Mouse (Mus musculus) forebrain, embryonic 13.5 days (tissue): ENCODE measurements at regions not wholly inside any gene's neighbourhood (a gene's known extent, or its start where the extent isn't known, plus 50 kb on each side); places are given as distances from the start of the nearest gene placed in this dataset.

Experiments used
- ATAC-seq: fragments of 200-750 bp; cut with Nextera tagmentation; 2 replicates; pipeline ENCODE4 v1.8.0; 2017
- H3K27ac ChIP-seq: fragments of 300-500 bp; sonication (generic); 2 replicates; pipeline ENCODE4 v1.5.1; 2015; ENCODE audit warnings: inconsistent platforms, mild to moderate bottlenecking, moderate library complexity
- H3K27me3 ChIP-seq: fragments of 300-500 bp; sonication (generic); 2 replicates; pipeline ENCODE4 v1.6.1; 2015; ENCODE audit warnings: mild to moderate bottlenecking, inconsistent platforms
- H3K36me3 ChIP-seq: fragments of 300-500 bp; sonication (generic); 2 replicates; pipeline ENCODE4 v1.6.1; 2015; ENCODE audit warnings: mild to moderate bottlenecking, inconsistent platforms; ENCODE audit not compliant: poor library complexity, severe bottlenecking
- H3K4me1 ChIP-seq: fragments of 300-500 bp; sonication (generic); 2 replicates; pipeline ENCODE4 v1.6.1; 2015; ENCODE audit warnings: inconsistent platforms
- H3K4me2 ChIP-seq: fragments of 300-500 bp; sonication (generic); 2 replicates; pipeline ENCODE4 v1.6.1; 2015; ENCODE audit warnings: inconsistent platforms, mild to moderate bottlenecking, moderate library complexity
- H3K4me3 ChIP-seq: fragments of 300-500 bp; sonication (generic); 2 replicates; pipeline ENCODE4 v1.5.1; 2015; ENCODE audit warnings: mild to moderate bottlenecking, inconsistent platforms
- H3K9ac ChIP-seq: fragments of 300-500 bp; sonication (generic); 2 replicates; pipeline ENCODE4 v1.6.1; 2015; ENCODE audit warnings: mild to moderate bottlenecking, inconsistent platforms
- H3K9me3 ChIP-seq: fragments of 300-500 bp; sonication (generic); replicated peaks from 2 replicates; pipeline ENCODE4 v1.6.1; 2016; ENCODE audit warnings: inconsistent platforms
- WGBS: fragments of 180-500 bp; shearing (Covaris S2); methylation state at CpG from one replicate; pipeline ENCODE4 v1.1.7; 2015; 5-methylcytosine and 5-hydroxymethylcytosine counted together

DNA sequence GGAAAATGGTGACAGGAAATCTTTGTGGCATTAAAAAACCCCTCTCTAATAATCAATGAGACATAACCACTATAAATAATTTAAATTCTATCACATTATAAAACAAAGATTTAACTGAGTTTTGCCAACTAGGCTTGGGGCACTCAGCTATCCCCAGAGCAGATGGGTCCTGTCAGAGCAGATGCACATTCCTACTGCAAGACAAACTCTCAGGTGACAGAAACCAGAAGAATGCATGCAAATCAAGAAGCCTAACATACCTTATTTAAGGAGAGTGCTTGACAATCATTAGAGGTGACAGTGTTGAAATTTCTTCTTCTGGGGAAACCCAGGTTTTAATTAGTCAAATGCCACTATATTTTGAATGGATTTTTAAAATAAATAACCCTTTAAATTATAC is 452.3 kb upstream of the Gm9747 start:
- Histone ChIP-seq H3K9me3 (no peaks in the 10 kb centered on the region), H3K36me3 (no peaks in the 10 kb centered on the region), H3K4me2 (no peak overlapping the region), H3K27ac (no peak overlapping the region), H3K27me3 (no peaks in the 10 kb centered on the region), H3K4me3 (no peak overlapping the region), H3K9ac (no peak overlapping the region), H3K4me1 (no peaks in the 10 kb centered on the region)
- 0 out of 2 replicates have a peak, but pooled peaks have one; percentile 27 for ATAC-seq

DNA sequence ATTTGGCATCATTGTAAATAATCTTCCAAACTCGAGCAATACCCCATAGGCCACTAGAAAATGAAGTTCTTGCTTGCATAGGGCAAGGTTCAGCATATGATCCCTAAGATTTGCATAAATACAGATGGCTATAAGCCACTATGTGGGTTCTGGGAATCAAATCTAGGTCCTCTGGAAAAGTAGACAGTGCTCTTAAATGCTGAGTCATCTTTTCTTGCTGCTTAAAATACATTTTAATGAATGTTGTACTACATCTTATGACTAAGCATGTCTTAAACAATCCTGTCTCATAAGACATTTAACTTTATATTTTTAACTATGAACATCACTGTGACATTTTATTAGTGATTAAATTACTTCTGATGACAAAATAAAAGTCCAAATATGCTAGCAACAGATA is 448.6 kb upstream of the Gm9747 start:
- WGBS = 59% methylated on average over 1 of the region's 1 CpGs
- Histone ChIP-seq H3K27ac (no peak overlapping the region), H3K36me3 (no peaks in the 10 kb centered on the region), H3K27me3 (no peaks in the 10 kb centered on the region), H3K4me2 (no peak overlapping the region), H3K4me3 (no peak overlapping the region), H3K4me1 (no peaks in the 10 kb centered on the region), H3K9ac (no peak overlapping the region), H3K9me3 (no peaks in the 10 kb centered on the region)
- ATAC-seq = no peak

GRCm38 (mm10) chr1:81794771-81795170 is 438.1 kb upstream of the Gm9747 start:
- H3K27me3 ChIP-seq = no peaks in the 10 kb centered on the region
- no peak for ATAC-seq
- no peaks in the 10 kb centered on the region for H3K4me1 ChIP-seq
- H3K9ac ChIP-seq = no peak overlapping the region
- H3K36me3 ChIP-seq = no peaks in the 10 kb centered on the region
- H3K27ac ChIP-seq = no peak overlapping the region
- no peak overlapping the region for H3K4me2 ChIP-seq
- 83% methylated on average over 2 of the region's 2 CpGs for WGBS
- H3K4me3 ChIP-seq = no peak overlapping the region
- H3K9me3 ChIP-seq = no peaks in the 10 kb centered on the region

DNA sequence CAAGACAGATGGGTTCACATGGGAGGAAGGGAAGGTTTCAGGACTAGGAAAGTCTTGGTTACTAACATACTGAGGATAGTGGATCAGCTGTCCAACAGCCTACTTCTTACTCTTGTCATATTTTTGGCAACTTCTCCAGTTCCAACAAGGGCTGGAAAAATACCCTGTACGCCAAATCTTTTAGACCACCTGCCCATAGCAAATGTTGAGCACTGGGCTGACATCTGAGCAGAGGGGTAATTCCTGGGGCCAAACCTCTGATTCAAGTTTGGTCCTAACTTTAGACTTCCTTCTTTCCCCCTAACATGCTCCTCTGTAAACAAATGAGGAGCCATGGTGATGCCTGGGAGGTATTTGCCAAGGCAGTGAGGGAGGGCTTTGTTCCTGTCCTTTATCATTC is 437.5 kb upstream of the Gm9747 start:
- H3K4me3 ChIP-seq = no peak overlapping the region
- 86% methylated on average over 1 of the region's 1 CpGs for WGBS
- H3K27ac ChIP-seq = no peak overlapping the region
- H3K9ac ChIP-seq = no peak overlapping the region
- no peak overlapping the region for H3K4me2 ChIP-seq
- ATAC-seq = no peak
- H3K27me3 ChIP-seq = no peaks in the 10 kb centered on the region
- no peaks in the 10 kb centered on the region for H3K36me3 ChIP-seq
- H3K4me1 ChIP-seq = no peaks in the 10 kb centered on the region
- H3K9me3 ChIP-seq = no peaks in the 10 kb centered on the region

- H3K9me3 ChIP-seq = no peaks in the 10 kb centered on the region
- H3K4me2 ChIP-seq = no peak overlapping the region
- H3K4me3 ChIP-seq = no peak overlapping the region
- no peak overlapping the region for H3K9ac ChIP-seq
- no peak overlapping the region for H3K27ac ChIP-seq
- no peak for ATAC-seq
- no peaks in the 10 kb centered on the region for H3K4me1 ChIP-seq
- H3K27me3 ChIP-seq = no peaks in the 10 kb centered on the region
- H3K36me3 ChIP-seq = no peaks in the 10 kb centered on the region
Measured at GRCm38 (mm10) chr1:81811591-81811990, 421.3 kb upstream of the Gm9747 start.

DNA sequence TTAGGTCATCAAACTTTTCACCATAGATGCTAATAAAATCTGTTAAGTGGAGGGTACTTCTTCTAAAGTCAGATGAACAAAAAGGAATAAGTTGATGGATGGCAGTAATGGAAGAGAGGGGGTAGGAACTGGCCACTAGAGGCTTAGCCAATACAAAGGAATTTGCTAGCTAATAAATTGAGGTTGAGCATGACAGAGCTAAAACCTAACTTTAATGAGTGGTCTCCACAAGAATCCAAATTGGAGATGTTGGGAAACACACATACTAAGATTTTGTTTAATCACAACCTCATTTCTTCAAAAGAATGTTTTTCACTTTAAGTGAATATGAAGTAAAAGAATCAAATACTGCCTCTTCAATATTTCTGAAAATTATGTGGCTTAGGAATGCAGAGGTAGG is 414.0 kb upstream of the Gm9747 start:
- Histone ChIP-seq H3K27me3 (no peaks in the 10 kb centered on the region), H3K9me3 (no peaks in the 10 kb centered on the region), H3K36me3 (no peaks in the 10 kb centered on the region), H3K4me3 (no peak overlapping the region), H3K9ac (no peak overlapping the region), H3K27ac (no peak overlapping the region), H3K4me2 (no peak overlapping the region), H3K4me1 (no peaks in the 10 kb centered on the region)
- ATAC-seq = no peak

GRCm38 (mm10) chr1:81841966-81842365 is 390.9 kb upstream of the Gm9747 start:
- Histone ChIP-seq H3K9ac (no peak overlapping the region), H3K27me3 (no peaks in the 10 kb centered on the region), H3K4me3 (no peak overlapping the region), H3K4me1 (no peaks in the 10 kb centered on the region), H3K36me3 (no peaks in the 10 kb centered on the region), H3K9me3 (no peaks in the 10 kb centered on the region), H3K4me2 (no peak overlapping the region), H3K27ac (no peak overlapping the region)
- ATAC-seq = no peak
- 95% methylated on average over 3 of the region's 3 CpGs for WGBS

- ATAC-seq = peak; percentile 65
Measured at GRCm38 (mm10) chr1:81850462-81851144, 382.3 kb upstream of the Gm9747 start.

DNA sequence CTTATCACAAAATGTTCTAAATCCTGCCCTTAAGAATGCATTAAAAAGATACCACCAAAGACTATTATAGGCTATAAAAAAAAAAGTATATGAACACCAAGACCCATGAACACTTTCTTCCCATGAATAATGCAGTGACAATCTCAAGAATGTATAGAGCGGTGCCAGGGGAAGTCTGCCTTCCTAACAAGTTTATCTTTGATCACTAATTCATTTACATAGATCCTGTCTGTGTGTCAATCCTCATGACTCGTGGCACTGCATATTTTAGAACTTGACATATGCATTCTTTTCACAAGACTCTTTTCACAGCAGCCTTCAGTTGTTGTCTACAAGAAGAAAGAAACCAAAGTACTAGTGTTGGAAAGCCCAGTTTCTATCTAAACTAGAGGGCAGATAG is 373.4 kb upstream of the Gm9747 start:
- H3K27ac ChIP-seq = no peak overlapping the region
- no peaks in the 10 kb centered on the region for H3K9me3 ChIP-seq
- H3K4me1 ChIP-seq = no peaks in the 10 kb centered on the region
- no peak overlapping the region for H3K4me2 ChIP-seq
- H3K4me3 ChIP-seq = no peak overlapping the region
- no peak overlapping the region for H3K9ac ChIP-seq
- no peak for ATAC-seq
- 38% methylated on average over 2 of the region's 2 CpGs for WGBS
- no peaks in the 10 kb centered on the region for H3K27me3 ChIP-seq
- H3K36me3 ChIP-seq = no peaks in the 10 kb centered on the region

More at GRCm38 (mm10) chr1:81850462-81851144, 382.3 kb upstream of the Gm9747 start:
- no peak overlapping the region for H3K9ac ChIP-seq
- H3K27me3 ChIP-seq = no peaks in the 10 kb centered on the region
- H3K4me1 ChIP-seq = peaks cover 7% of the 10 kb centered on the region; the same call in 1 of the 2 replicates
- no peak overlapping the region for H3K27ac ChIP-seq
- no peaks in the 10 kb centered on the region for H3K36me3 ChIP-seq
- H3K4me3 ChIP-seq = no peak overlapping the region
- H3K9me3 ChIP-seq = no peaks in the 10 kb centered on the region
- WGBS = 72% methylated on average over 6 of the region's 6 CpGs
- H3K4me2 ChIP-seq = no peak overlapping the region

DNA sequence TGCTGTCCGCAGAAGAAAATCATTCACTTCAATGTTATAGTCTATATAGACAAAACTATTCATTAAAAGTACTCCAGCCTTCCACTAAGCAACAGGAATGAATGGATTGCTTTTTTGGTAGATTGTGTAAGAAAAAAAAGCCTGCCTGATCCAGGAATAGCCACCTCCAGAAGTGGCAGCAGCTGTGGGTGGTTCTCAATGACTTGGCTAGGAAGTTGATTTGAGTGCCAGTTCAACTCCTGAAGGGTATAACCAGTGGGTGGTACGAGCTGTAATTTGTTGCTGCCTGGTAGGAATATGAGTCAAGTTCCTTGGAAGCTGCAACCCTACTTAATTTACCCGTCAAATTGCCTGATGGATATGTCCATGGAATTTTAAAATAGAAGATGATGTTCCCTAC is 368.3 kb upstream of the Gm9747 start:
- 80% methylated on average over 3 of the region's 3 CpGs for WGBS

DNA sequence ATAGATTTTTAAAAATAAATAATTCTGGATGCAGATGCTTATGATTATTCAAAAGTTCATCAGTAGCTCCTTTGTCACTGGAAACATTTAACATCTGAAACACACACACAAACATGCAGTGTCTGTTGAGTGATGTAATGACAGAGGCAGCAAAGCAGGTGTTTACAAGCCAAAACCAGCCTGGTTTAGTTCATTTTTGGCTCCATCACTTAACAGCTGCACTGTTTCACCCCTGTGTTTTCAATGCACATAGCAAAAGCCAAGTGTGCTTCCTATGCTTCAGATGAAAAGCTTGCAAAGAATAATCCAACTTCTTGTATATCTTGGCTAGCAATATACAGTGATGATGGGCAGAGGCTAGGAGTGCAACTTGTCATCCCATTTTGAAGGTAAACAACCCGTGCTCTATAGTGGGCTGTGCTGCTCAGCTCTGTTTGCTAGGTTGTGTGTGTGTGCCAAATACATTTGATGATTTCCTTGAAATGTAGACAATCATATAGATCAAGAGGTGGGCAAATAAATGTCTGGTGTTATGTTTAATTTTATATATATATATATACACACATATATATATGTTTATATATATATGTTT is 345.9 kb upstream of the Gm9747 start:
- H3K4me3 ChIP-seq = no peak overlapping the region
- no peaks in the 10 kb centered on the region for H3K27me3 ChIP-seq
- no peak overlapping the region for H3K9ac ChIP-seq
- H3K36me3 ChIP-seq = no peaks in the 10 kb centered on the region
- no peak overlapping the region for H3K4me2 ChIP-seq
- no peaks in the 10 kb centered on the region for H3K4me1 ChIP-seq
- ATAC-seq = no peak
- H3K27ac ChIP-seq = no peak overlapping the region
- no peaks in the 10 kb centered on the region for H3K9me3 ChIP-seq
- 72% methylated on average over 1 of the region's 1 CpGs for WGBS

More for the DNA sequence above, 368.3 kb upstream of the Gm9747 start:
- Histone ChIP-seq H3K4me3 (no peak overlapping the region), H3K4me2 (no peak overlapping the region), H3K27ac (no peak overlapping the region), H3K4me1 (no peaks in the 10 kb centered on the region), H3K9ac (no peak overlapping the region), H3K36me3 (no peaks in the 10 kb centered on the region), H3K27me3 (no peaks in the 10 kb centered on the region), H3K9me3 (no peaks in the 10 kb centered on the region)
- ATAC-seq = no peak

GRCm38 (mm10) chr1:81897241-81897640 is 335.7 kb upstream of the Gm9747 start:
- Histone ChIP-seq H3K9ac (no peak overlapping the region), H3K36me3 (no peaks in the 10 kb centered on the region), H3K4me3 (no peak overlapping the region), H3K4me2 (no peak overlapping the region), H3K27ac (no peak overlapping the region), H3K4me1 (no peaks in the 10 kb centered on the region), H3K27me3 (no peaks in the 10 kb centered on the region), H3K9me3 (no peaks in the 10 kb centered on the region)
- 90% methylated on average over 3 of the region's 3 CpGs for WGBS
- ATAC-seq = no peak

DNA sequence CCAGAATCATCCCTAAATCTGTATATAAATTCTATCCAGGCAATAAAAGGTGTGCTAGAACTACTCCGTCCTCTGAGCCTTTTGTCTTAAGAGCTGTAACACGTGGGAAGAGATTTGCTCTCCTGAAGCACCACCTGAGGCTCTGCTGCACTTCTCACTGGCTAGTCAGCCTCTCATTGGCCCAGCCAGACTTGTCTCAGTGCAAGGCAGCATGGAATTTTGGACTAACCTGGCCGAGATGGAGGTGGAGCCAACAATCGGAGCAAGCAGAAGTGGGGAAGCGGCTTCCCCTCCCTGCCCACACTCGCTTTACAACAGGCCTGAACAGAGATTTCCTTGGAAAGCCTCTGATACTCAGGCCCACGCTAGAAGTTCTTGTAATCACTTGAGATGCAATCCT is 332.1 kb upstream of the Gm9747 start:
- no peak overlapping the region for H3K4me2 ChIP-seq
- ATAC-seq = no peak
- WGBS = 73% methylated on average over 7 of the region's 7 CpGs

More for the DNA sequence above, 332.1 kb upstream of the Gm9747 start:
- Histone ChIP-seq H3K36me3 (no peaks in the 10 kb centered on the region), H3K27ac (no peak overlapping the region), H3K4me1 (no peaks in the 10 kb centered on the region), H3K27me3 (no peaks in the 10 kb centered on the region), H3K9ac (no peak overlapping the region), H3K9me3 (no peaks in the 10 kb centered on the region), H3K4me3 (no peak overlapping the region)
